Mouse (Mus musculus): ENCODE data around the gene Gm13420.
"Not testable (repeated sequence)": the region's sequence is repeated elsewhere in the genome, so short reads cannot be mapped to it uniquely, and the experiment has no call there.

The Gm13420 gene

GRCm38 (mm10) chr2:29738799-29739198 lies 12.7 kb downstream of the Gm13420 start:
- DNase-seq (ENCODE audit: low spot score), result no peak

GRCm38 (mm10) chr2:29737209-29737925 lies 14.1 kb downstream of the Gm13420 start:
- no peak for DNase-seq (ENCODE audit: low spot score)

- no peak for DNase-seq (ENCODE audit: low spot score)
Measured at GRCm38 (mm10) chr2:29735708-29736107, 15.8 kb downstream of the Gm13420 start.

GRCm38 (mm10) chr2:29733348-29733747 lies 18.1 kb downstream of the Gm13420 start:
- no peak for DNase-seq (ENCODE audit: low spot score)

GRCm38 (mm10) chr2:29732559-29732958 lies 18.9 kb downstream of the Gm13420 start:
- DNase-seq (ENCODE audit: low spot score), result no peak

GRCm38 (mm10) chr2:29731545-29731944 lies 19.9 kb downstream of the Gm13420 start:
- peak; percentile 51 for DNase-seq (ENCODE audit: low spot score)

GRCm38 (mm10) chr2:29729500-29729899 lies 22.0 kb downstream of the Gm13420 start:
- DNase-seq (ENCODE audit: low spot score), result no peak

GRCm38 (mm10) chr2:29724664-29725365 lies 26.7 kb downstream of the Gm13420 start:
- DNase-seq (ENCODE audit: low spot score), result no peak

- no peak for DNase-seq (ENCODE audit: low spot score)
Measured at GRCm38 (mm10) chr2:29723132-29723531, 28.4 kb downstream of the Gm13420 start.

- no peak for DNase-seq (ENCODE audit: low spot score)
Measured at GRCm38 (mm10) chr2:29718581-29718980, 32.9 kb downstream of the Gm13420 start.

GRCm38 (mm10) chr2:29716691-29717090 lies 34.8 kb downstream of the Gm13420 start:
- DNase-seq (ENCODE audit: low spot score), result peak; percentile 30

GRCm38 (mm10) chr2:29716143-29716542 lies 35.3 kb downstream of the Gm13420 start:
- DNase-seq (ENCODE audit: low spot score), result no peak

- no peak for DNase-seq (ENCODE audit: low spot score)
Measured at GRCm38 (mm10) chr2:29714127-29714526, 37.4 kb downstream of the Gm13420 start.

- DNase-seq (ENCODE audit: low spot score), result no peak
Measured at GRCm38 (mm10) chr2:29713501-29713900, 38.0 kb downstream of the Gm13420 start.

- DNase-seq (ENCODE audit: low spot score), result no peak
Measured at GRCm38 (mm10) chr2:29711877-29712276, 39.6 kb downstream of the Gm13420 start.

- no peak for DNase-seq (ENCODE audit: low spot score)
Measured at GRCm38 (mm10) chr2:29711038-29711437, 40.4 kb downstream of the Gm13420 start.

GRCm38 (mm10) chr2:29708209-29708608 lies 43.3 kb downstream of the Gm13420 start:
- DNase-seq (ENCODE audit: low spot score), result not testable (repeated sequence)

GRCm38 (mm10) chr2:29707731-29708130 lies 43.8 kb downstream of the Gm13420 start:
- DNase-seq (ENCODE audit: low spot score), result peak; percentile 29

- DNase-seq (ENCODE audit: low spot score), result no peak
Measured at GRCm38 (mm10) chr2:29706726-29707620, 44.5 kb downstream of the Gm13420 start.

GRCm38 (mm10) chr2:29705493-29705892 lies 46.0 kb downstream of the Gm13420 start:
- DNase-seq (ENCODE audit: low spot score), result no peak

GRCm38 (mm10) chr2:29703104-29704081 lies 48.1 kb downstream of the Gm13420 start:
- no peak for DNase-seq (ENCODE audit: low spot score)

Measured in ovary, postnatal 36 days (tissue).